Mouse (Mus musculus) thymus, adult 2 months (tissue): ENCODE results near the gene Tedc1.

ENCODE experiments used
- CTCF ChIP-seq: fragments of 200-500 bp; IDR thresholded peaks from 2 replicates; pipeline ENCODE4 v1.5.1; 2012; ENCODE audit warnings: mild to moderate bottlenecking, control low read depth, low read length, moderate library complexity, borderline replicate concordance; ENCODE audit not compliant: control insufficient read depth, poor library complexity, insufficient read depth; ENCODE audit errors: extremely low read depth
- POLR2A ChIP-seq: fragments of 200-500 bp; IDR thresholded peaks from 2 replicates; pipeline ENCODE4 v1.6.1; 2012; ENCODE audit warnings: mild to moderate bottlenecking, low read length, control low read depth, moderate library complexity; ENCODE audit not compliant: control insufficient read depth, poor library complexity, insufficient read depth; ENCODE audit errors: extremely low read depth

DNA sequence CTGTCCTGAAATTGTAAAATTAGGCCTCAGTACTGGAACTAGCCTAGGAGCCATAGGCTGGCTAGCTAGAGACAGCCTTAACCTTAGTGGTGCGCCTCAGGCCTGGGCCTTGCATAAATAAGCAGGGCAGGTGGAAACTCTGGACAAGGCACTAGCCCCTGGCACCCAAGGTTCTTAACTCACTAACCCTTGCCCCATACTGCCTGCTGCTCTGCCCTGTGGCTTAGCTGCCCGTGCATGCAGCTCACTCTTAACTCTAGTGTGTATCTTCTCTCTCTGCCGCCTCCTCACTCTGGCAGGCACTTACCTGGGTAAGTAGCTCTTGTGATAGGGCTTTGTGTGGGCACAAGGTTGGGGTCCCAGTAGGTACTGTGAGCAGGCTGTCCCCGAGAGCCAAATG, 21.7 kb upstream of the Tedc1 start:
- TF ChIP-seq POLR2A (no peak), CTCF (no peak)
